Mouse (Mus musculus) heart, adult 8-10 months (tissue): ENCODE data around the gene Mark3. TPM values are rescaled to one million over a fixed set of nuclear protein-coding genes. Genes with fewer than 3 reads are reported as not detected.
"Not testable (repeated sequence)": the region's sequence is repeated elsewhere in the genome, so short reads cannot be mapped to it uniquely, and the experiment has no call there.

ENCODE experiments used
- DNase-seq: peaks from one replicate; pipeline ENCODE4 v3.0.0; 2022; ENCODE audit warnings: low spot score
- total RNA-seq, 4 experiments: library from RNA; stranded (reverse); gene quantifications; 2 replicates each; pipeline ENCODE4 v1.2.4; 2022

Gene Mark3
- total RNA-seq = 10 to 100 TPM; 46.0 to 50.4 (median 47.1) TPM

GRCm38 (mm10) chr12:111574074-111574886 lies at the start of gene Mark3:
Gene Mark3, plus strand, starts transcription at chr12:111574523.
- DNase-seq = peak; percentile 94

GRCm38 (mm10) chr12:111524883-111525282 lies 49.4 kb upstream of the Mark3 start:
- no peak for DNase-seq

- DNase-seq = no peak
Measured at GRCm38 (mm10) chr12:111527643-111528281, 46.6 kb upstream of the Mark3 start.

- DNase-seq = no peak
Measured at GRCm38 (mm10) chr12:111529192-111529591, 45.1 kb upstream of the Mark3 start.

- DNase-seq = no peak
Measured at GRCm38 (mm10) chr12:111533096-111533794, 41.1 kb upstream of the Mark3 start.

- no peak for DNase-seq
Measured at GRCm38 (mm10) chr12:111535281-111535680, 39.0 kb upstream of the Mark3 start.

GRCm38 (mm10) chr12:111535762-111536161 lies 38.6 kb upstream of the Mark3 start:
- DNase-seq = no peak

- DNase-seq = no peak
Measured at GRCm38 (mm10) chr12:111536746-111537145, 37.6 kb upstream of the Mark3 start.

GRCm38 (mm10) chr12:111537341-111537740 lies 37.0 kb upstream of the Mark3 start:
- DNase-seq = peak; percentile 12

GRCm38 (mm10) chr12:111537796-111538291 lies 36.5 kb upstream of the Mark3 start, which contains the start of gene Eif5:
Gene Eif5, plus strand, starts transcription at chr12:111538016.
- peak; percentile 99 for DNase-seq

- DNase-seq = peak; percentile 73
Measured at GRCm38 (mm10) chr12:111538292-111539040, 35.9 kb upstream of the Mark3 start.

GRCm38 (mm10) chr12:111539041-111539345 lies 35.3 kb upstream of the Mark3 start:
- DNase-seq = peak; percentile 12

GRCm38 (mm10) chr12:111547070-111547469 lies 27.3 kb upstream of the Mark3 start:
- no peak for DNase-seq

- no peak for DNase-seq
Measured at GRCm38 (mm10) chr12:111548555-111549289, 25.6 kb upstream of the Mark3 start.

GRCm38 (mm10) chr12:111550679-111551078 lies 23.6 kb upstream of the Mark3 start:
- DNase-seq = no peak

- no peak for DNase-seq
Measured at GRCm38 (mm10) chr12:111552342-111552741, 22.0 kb upstream of the Mark3 start.

- no peak for DNase-seq
Measured at GRCm38 (mm10) chr12:111555357-111555756, 19.0 kb upstream of the Mark3 start.

- DNase-seq = not testable (repeated sequence)
Measured at GRCm38 (mm10) chr12:111555893-111556292, 18.4 kb upstream of the Mark3 start.

GRCm38 (mm10) chr12:111557538-111557937 lies 16.8 kb upstream of the Mark3 start:
- DNase-seq = no peak

- DNase-seq = no peak
Measured at GRCm38 (mm10) chr12:111558655-111559054, 15.7 kb upstream of the Mark3 start.
